Mouse (Mus musculus) Muller cell, postnatal 12 days (primary cell): ENCODE data around the gene Cdh3.
A peak's percentile ranks its signal among the peaks of the same experiment; 100 is the strongest.
"Not testable (repeated sequence)": the region's sequence is repeated elsewhere in the genome, so short reads cannot be mapped to it uniquely, and the experiment has no call there.

ENCODE experiments used
- DNase-seq: peaks from one replicate; pipeline ENCODE4 v3.0.0-alpha.2; 2015; ENCODE audit errors: inconsistent ontology term

The Cdh3 gene

DNA sequence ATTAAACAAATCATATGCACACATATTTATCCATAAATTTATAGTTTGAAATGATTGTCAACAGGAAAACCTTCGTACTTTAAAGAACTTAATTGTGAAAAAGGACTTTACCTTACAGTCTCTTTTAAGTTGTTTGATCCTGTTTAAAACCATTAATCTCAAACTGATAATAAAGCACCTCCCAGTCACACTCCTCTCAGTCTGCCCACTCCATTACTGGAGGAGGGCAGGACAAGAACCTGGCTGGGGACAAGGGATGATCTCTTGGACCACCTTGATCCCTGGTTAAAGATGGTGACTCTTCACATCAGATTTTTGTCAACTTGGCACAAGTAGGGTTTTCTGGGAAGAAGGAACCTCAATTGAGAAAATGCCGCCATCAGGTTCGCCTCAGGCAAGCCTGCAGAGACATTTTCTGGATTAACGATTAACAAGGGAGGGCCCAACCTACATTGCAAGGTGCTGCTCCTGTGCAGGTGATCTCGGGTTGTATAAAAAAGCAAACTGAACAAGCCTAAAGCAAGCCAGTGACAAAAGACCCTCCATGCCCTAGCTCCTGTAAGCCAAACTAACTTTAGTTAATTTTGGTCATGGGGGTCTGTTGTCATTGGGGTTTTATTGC is 61.0 kb downstream of the Cdh3 start:
- DNase-seq, result no peak

- not testable (repeated sequence) for DNase-seq
Observed at GRCm38 (mm10) chr8:106572175-106572574, 61.5 kb downstream of the Cdh3 start.

- DNase-seq, result not testable (repeated sequence)
Observed at GRCm38 (mm10) chr8:106573168-106573567, 62.5 kb downstream of the Cdh3 start, which contains the start of gene Gm10073. Gene Gm10073 (minus strand): TSS chr8:106573461.

DNA sequence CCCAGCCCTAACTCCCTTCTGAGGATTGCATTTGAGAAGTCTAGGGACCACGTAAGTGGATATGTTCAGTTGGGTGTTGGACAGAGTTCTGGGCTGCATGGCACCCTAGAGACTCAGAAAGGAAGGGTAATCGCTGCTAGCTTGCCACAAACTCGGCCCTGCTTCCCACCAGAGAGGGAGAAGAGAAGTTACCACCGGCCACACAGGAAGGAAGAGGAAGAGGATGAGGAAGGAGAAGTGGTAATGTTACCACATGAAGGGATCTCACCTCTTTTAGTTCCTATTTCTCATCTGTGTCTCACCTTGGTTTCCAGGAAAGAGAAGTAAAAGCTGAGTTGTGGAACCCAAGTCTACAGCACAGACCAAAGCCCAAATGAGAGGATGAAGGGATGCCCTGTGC is 63.6 kb downstream of the Cdh3 start:
- DNase-seq, result no peak

DNA sequence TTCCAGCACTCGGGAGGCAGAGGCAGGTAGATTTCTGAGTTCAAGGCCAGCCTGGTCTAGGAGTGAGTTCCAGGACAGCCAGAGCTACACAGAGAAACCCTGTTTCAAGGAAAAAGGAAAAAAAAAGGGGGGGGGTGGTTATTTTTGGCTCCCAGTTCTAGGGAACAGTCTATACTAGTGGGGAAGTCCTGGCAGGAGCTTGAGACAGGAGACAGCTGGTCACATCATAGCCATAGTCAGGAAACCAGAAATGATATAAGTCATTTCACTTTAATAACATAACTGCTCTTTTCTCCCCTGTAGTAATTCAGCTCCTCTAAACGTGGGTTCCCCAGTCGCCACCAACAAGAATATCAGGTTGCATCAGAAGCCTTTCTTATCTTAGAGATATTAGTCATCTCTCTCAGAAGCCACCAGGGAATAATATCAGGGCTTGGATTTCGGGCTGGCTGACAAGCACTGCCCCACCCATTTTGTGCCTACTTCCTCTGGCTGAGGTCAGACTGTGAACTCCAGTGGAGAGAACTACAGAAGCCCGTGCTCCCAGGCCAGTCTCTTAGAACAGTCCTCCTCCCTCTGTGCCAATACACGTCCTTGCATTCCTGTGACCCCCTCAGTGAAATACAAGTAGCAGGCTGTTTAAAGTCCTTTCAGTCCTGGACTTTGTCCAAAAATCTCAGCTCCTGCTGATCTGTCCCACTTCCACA is 66.3 kb downstream of the Cdh3 start:
- peak; percentile 40 for DNase-seq

- DNase-seq, result no peak
Observed at GRCm38 (mm10) chr8:106579510-106579909, 68.8 kb downstream of the Cdh3 start.

GRCm38 (mm10) chr8:106581344-106582088 is 70.8 kb downstream of the Cdh3 start:
- DNase-seq, result no peak

DNA sequence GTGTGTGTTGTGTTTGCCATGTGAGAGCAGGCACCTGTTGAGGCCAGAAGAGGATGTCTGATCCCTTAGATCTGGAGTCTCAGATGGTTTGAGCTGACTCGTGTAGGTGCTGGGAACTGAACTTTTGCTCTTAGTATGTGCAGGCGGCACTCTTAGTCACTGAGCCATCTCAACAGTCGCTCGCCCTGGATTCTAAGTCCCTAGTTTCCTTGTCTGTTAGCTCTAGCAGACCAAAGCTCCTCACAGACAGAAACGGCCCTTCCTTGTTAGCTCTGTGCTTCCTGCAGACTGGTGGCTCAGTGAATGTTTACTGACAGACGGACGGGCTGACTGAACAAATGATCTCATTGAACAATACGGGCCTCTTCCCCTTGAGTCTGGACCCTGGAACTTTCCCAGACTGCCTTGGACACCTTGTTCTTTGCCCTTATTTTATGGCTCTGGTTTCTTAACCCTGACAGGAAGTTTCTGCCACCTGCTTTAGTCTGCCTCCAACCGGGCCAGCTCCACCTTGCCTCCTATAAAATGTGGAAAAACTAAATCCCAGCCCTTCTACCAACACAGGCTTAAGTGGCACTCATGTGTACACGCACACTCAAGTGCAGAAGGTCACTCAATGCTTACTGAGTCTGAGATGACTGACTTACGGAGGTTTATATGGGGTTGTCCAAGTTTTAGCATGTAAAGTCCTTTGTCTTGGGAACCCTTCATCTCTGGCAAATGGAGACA is 74.4 kb downstream of the Cdh3 start:
- DNase-seq, result no peak

- no peak for DNase-seq
Observed at GRCm38 (mm10) chr8:106585671-106586037, 75.0 kb downstream of the Cdh3 start.

- DNase-seq, result no peak
Observed at GRCm38 (mm10) chr8:106586896-106587295, 76.2 kb downstream of the Cdh3 start.

DNA sequence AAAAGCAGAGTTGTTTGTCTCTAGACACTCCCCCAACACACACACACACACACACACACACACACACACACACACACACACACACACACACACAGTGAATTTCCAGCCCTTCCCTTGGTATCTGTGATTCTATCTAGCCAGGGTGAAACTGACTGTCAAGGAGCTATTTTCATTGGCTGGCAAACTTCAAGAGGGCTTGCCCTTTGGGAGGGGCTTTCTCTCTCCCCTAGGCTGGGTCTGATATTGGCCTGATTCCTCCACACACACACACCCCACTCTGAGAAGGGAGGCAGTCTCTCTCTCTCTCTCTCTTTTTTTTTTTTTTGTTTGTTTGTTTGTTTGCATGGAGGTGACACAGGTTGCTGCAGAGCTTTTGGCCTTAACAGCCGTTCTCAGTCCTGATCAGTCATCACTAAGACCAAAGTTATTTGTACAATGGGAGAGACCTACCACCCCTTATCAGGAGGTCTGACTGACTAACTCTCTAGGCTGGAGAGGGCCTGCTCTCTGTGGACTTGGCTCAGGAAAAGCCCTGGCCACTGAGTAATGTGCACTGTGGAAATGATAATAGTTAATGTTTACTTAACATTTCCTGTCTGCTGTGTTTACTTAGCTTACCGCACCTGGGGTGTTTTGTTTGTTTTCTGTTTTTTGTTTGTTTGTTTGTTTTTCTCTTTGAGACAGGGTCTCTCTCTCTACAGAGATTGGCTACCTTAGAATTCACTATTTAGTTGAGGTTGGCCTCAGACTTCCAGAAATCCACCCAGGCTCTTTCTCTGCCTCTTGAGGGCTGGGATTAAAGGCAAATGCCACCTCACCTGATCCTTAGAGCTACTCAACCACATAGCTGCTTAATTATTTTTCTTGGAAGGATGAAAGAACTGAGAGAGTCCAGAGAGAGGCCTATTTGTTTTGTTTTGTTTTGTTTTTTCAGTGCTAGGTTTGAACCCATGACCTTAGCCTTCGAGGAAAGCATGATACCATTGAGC is 78.0 kb downstream of the Cdh3 start:
- DNase-seq, result no peak

DNA sequence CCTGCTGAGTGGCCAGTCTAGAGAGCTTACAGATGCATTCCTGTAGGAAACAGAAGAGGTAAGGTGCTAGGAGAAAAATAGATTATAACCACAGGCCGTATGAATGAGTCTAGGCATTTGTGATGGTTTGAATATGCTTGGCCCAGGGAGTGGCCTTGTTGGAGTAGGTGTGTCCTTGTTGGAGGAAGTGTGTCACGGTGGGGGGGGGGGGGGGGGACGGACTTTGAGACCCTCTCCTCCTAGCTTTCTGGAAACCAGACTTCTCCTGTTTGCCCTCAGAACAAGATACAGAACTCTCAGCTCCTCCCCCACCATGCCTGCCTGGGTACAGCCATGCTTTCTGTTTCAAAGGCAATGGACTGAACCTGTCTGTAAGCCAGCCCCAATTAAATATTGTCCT is 81.8 kb downstream of the Cdh3 start:
- DNase-seq, result no peak

GRCm38 (mm10) chr8:106595623-106596022 is 84.9 kb downstream of the Cdh3 start:
- DNase-seq, result not testable (repeated sequence)

- DNase-seq, result no peak
Observed at GRCm38 (mm10) chr8:106597067-106597466, 86.4 kb downstream of the Cdh3 start.

DNA sequence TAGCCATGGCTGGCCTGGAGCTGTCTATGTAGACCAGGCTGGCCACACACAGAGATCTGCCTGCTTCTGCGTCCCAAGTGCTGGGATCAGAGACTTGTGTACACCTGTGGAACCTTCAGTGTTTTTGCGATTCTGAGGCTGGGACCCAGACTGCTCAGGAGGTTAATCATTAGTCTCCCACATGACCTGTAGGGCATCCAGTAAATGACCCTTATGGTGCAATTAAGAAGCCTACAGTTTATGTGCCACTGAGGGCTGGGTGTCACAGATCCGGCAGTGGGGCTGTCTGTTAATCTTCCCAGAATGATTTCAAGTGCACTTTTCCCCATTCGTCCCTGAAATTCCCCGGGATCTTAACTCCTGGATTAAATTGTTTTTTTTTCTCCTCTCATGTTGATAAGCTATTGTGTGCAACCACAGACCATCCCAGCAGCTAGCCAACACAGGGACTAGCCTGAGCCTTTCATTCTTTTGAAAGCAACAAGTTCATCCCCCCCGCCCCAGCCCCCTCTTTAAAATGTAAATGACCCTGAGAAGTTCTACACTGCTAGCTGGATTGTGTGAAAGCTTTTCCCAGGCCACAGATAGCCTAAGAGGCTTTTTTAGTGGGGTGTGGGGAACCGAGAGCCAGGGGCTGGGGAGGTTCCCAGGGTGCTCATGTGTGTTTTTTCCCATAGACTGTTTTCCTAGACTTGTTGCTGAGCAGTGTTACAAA is 88.7 kb downstream of the Cdh3 start:
- DNase-seq, result no peak

GRCm38 (mm10) chr8:106603131-106603819 is 92.6 kb downstream of the Cdh3 start, which contains the start of gene Cdh1:
Gene Cdh1 (plus strand): TSS chr8:106603351.
- peak; percentile 23 for DNase-seq

DNA sequence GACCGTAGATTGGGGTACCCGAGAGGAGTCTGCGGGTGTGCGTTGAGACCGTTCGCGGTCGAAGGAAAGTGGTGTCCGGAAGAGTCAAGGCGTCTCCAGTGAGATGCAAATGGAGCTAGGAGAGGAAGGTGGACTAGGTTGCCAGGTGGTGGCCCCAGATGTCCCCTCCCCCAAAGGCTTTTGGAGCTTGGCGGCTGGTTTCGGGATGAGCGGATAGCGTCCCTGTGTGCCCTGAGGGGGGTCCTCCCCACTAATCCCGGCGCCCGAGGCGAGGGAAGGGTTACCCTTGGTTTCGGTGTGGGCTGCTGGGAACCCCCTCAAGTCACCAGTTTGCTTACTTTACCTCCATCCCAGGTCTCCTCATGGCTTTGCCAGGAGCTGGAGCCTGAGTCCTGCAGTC is 93.2 kb downstream of the Cdh3 start:
- no peak for DNase-seq

- DNase-seq, result no peak
Observed at GRCm38 (mm10) chr8:106605657-106606056, 95.0 kb downstream of the Cdh3 start.

DNA sequence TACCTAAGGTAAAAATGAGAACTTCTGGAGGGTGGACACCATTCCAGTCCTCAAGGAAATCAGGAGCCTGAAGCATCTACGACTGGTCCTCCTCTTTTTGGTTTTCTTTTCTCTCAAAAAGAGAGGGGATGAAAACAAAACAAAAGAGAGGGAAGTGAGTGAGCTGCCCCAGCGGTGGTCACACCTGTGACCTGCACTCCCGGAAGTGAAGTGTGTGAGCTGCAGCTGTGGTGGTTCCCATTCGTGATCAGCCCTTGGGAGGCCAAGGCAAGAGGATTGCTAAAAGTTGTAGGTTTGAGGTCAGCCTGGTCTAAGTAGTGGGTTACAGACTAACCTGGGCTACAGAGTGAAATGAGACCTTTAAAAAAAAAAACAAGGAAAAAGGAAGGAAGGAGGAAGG is 95.4 kb downstream of the Cdh3 start:
- DNase-seq, result no peak
